Mouse (Mus musculus): ENCODE results near the gene Rps6ka5.

- TF ChIP-seq CTCF (IDR thresholded peaks at IDR 0.05; ENCODE audit: low read depth, low read length): no peak
- TF ChIP-seq POLR2A (IDR thresholded peaks at IDR 0.05; ENCODE audit: extremely low read depth, insufficient read depth, low read length): no peak
These were observed 15.0 kb downstream of the Rps6ka5 start for GRCm38 (mm10) chr12:100711819-100712218.

All from liver, adult 2 months (tissue).